Mouse (Mus musculus) CH12.LX (cell line): ENCODE results near the gene Tnfaip2.

Source experiments
- CTCF ChIP-seq, 2 experiments: IDR thresholded peaks in 1 of 2; conservative IDR thresholded peaks in 1 of 2; 2 replicates each; pipeline ENCODE4 v1.5.1; 2011 to 2012; ENCODE audit warnings: low read depth in 2 of 2, low read length in 2 of 2, improper control_type of control experiment in 1 of 2, inconsistent platforms in 1 of 2, mild to moderate bottlenecking in 1 of 2, moderate library complexity in 1 of 2
- TCF12 ChIP-seq: IDR thresholded peaks from 2 replicates; pipeline ENCODE4 v1.6.1; 2014; ENCODE audit warnings: low read depth, mild to moderate bottlenecking, inconsistent platforms, low read length, improper control_type of control experiment
- USF1 ChIP-seq: IDR thresholded peaks from 2 replicates; pipeline ENCODE4 v1.6.1; 2014; ENCODE audit warnings: low read depth, mild to moderate bottlenecking, inconsistent platforms, low read length, improper control_type of control experiment

DNA sequence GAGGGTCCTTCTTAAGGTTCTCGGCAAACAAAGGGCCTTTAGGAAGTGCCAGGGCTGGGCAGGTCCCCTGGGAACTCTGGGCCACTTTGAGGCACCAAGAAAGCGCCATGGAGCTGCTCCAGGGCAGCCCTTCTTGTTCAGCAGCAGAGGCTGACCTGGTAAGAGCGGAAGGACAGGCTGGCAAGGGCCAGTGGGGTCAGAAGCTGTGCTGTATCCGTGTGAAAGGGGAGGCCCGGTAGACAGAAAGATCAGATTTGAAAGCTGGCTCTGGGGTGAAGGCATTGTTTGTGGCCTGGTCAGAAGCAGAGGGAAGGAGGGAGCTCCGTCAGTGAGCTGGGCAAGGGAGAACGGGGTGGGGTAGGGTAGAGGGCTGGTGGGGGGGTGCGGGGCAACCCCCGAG, 5.1 kb downstream of the Tnfaip2 start:
- TF ChIP-seq USF1, result no peak
- TF ChIP-seq CTCF (conservative IDR thresholded peaks at IDR 0.05 in 1 of 2, IDR thresholded peaks at IDR 0.05 in 1 of 2; ENCODE audit: low read depth in 2 of 2, low read length in 2 of 2), result no peak
- no peak for TF ChIP-seq TCF12
